15 mouse cellular contexts compared by ENCODE assay signal in genomic region chr9:83265736-83266135, GRCm38 (mm10).
A peak's percentile ranks its signal among the peaks of the same experiment; 100 is the strongest.
DNase-seq lines count a peak whose midpoint lies in the region; ATAC-seq and TF ChIP-seq lines count a peak whose summit lies in the region.
"Had no signal": no experiment of that assay in that cellular context is flagged by ENCODE, and none has a peak within 500 bp of the region (broad histone marks: within the 10 kb centered on the region; RNA-seq: fewer than 3 reads in every experiment).

No protein-coding gene starts in this region.

- no peak for TF ChIP-seq EP300 in heart, postnatal 0 days (IDR thresholded peaks at IDR 0.05; ENCODE audit: low read depth)
- no peak for TF ChIP-seq EP300 in liver, postnatal 0 days (IDR thresholded peaks at IDR 0.05; ENCODE audit: low read depth)

- no peak for TF ChIP-seq POLR2A in embryonic fibroblast, embryonic 13.5 days (IDR thresholded peaks at IDR 0.05; ENCODE audit: low read depth, low read length)

- H3K27me3 ChIP-seq in heart, postnatal 0 days (ENCODE audit: control insufficient read depth, insufficient read depth, low read length), result no peaks in the 10 kb centered on the region
- no peaks in the 10 kb centered on the region for H3K27me3 ChIP-seq in liver, postnatal 0 days (ENCODE audit: insufficient read depth, low read length)
- no peaks in the 10 kb centered on the region for H3K27me3 ChIP-seq in liver, embryonic 12.5 days (replicated peaks)
- H3K27me3 ChIP-seq: forebrain, embryonic 13.5 days; heart, embryonic 13.5 days; lung, embryonic 15.5 days; neural tube, embryonic 12.5 days; stomach, embryonic 15.5 days had no signal

- H3K4me1 ChIP-seq in heart, postnatal 0 days (ENCODE audit: control insufficient read depth, insufficient read depth), result no peaks in the 10 kb centered on the region
- H3K4me1 ChIP-seq in liver, postnatal 0 days (ENCODE audit: insufficient read depth), result no peaks in the 10 kb centered on the region
- no peaks in the 10 kb centered on the region for H3K4me1 ChIP-seq in liver, embryonic 12.5 days
- no peaks in the 10 kb centered on the region for H3K4me1 ChIP-seq in embryonic fibroblast, embryonic 13.5 days (ENCODE audit: control insufficient read depth, insufficient read depth, low read length)
- H3K4me1 ChIP-seq: forebrain, embryonic 13.5 days; heart, embryonic 13.5 days; lung, embryonic 15.5 days; neural tube, embryonic 12.5 days; stomach, embryonic 15.5 days had no signal

- H3K9me3 ChIP-seq in heart, postnatal 0 days (replicated peaks; ENCODE audit: control insufficient read depth, low read length), result no peaks in the 10 kb centered on the region
- H3K9me3 ChIP-seq in liver, postnatal 0 days (ENCODE audit: low read length), result no peaks in the 10 kb centered on the region
- no peaks in the 10 kb centered on the region for H3K9me3 ChIP-seq in liver, embryonic 12.5 days (replicated peaks)
- H3K9me3 ChIP-seq: forebrain, embryonic 13.5 days; heart, embryonic 13.5 days; lung, embryonic 15.5 days; neural tube, embryonic 12.5 days; stomach, embryonic 15.5 days had no signal

- no peak overlapping the region for H3K4me2 ChIP-seq in heart, postnatal 0 days (ENCODE audit: low read depth, low read length)
- H3K4me2 ChIP-seq in liver, postnatal 0 days (ENCODE audit: low read depth, low read length), result no peak overlapping the region
- H3K4me2 ChIP-seq in liver, embryonic 12.5 days, result no peak overlapping the region
- H3K4me2 ChIP-seq: forebrain, embryonic 13.5 days; heart, embryonic 13.5 days; lung, embryonic 15.5 days; neural tube, embryonic 12.5 days; stomach, embryonic 15.5 days had no signal

- H3K27ac ChIP-seq in heart, postnatal 0 days (ENCODE audit: low read depth), result no peak overlapping the region
- H3K27ac ChIP-seq in liver, postnatal 0 days (ENCODE audit: low read depth), result no peak overlapping the region
- no peak overlapping the region for H3K27ac ChIP-seq in liver, embryonic 12.5 days
- H3K27ac ChIP-seq in embryonic fibroblast, embryonic 13.5 days (ENCODE audit: insufficient read depth, low read length), result no peak overlapping the region
- H3K27ac ChIP-seq: forebrain, embryonic 13.5 days; heart, embryonic 13.5 days; lung, embryonic 15.5 days; neural tube, embryonic 12.5 days; stomach, embryonic 15.5 days had no signal

- TF ChIP-seq CTCF in heart, postnatal 0 days (IDR thresholded peaks at IDR 0.05; ENCODE audit: low read depth), result peak; percentile 18
- 0 out of 2 replicates have a peak, but pooled peaks have one; percentile 24 for TF ChIP-seq CTCF in liver, postnatal 0 days (IDR thresholded peaks at IDR 0.05; ENCODE audit: low read depth)
- TF ChIP-seq CTCF in embryonic fibroblast, embryonic 13.5 days (IDR thresholded peaks at IDR 0.05; ENCODE audit: borderline replicate concordance, insufficient read depth, low read length), result peak; percentile 21; the same call in 1 of the 2 replicates

- WGBS in heart, postnatal 0 days, result 61% methylated on average over 6 of the region's 6 CpGs
- 66% methylated on average over 6 of the region's 6 CpGs for WGBS in liver, postnatal 0 days (ENCODE audit: insufficient replicate concordance)
- WGBS in liver, embryonic 12.5 days (ENCODE audit: insufficient replicate concordance), result 69% methylated on average over 6 of the region's 6 CpGs

- no peak overlapping the region for H3K4me3 ChIP-seq in heart, postnatal 0 days (ENCODE audit: low read depth, low read length)
- no peak overlapping the region for H3K4me3 ChIP-seq in liver, postnatal 0 days (ENCODE audit: low read depth, low read length)
- no peak overlapping the region for H3K4me3 ChIP-seq in liver, embryonic 12.5 days
- H3K4me3 ChIP-seq in embryonic fibroblast, embryonic 13.5 days (ENCODE audit: insufficient read depth, low read length), result no peak overlapping the region
- H3K4me3 ChIP-seq: forebrain, embryonic 13.5 days; heart, embryonic 13.5 days; lung, embryonic 15.5 days; neural tube, embryonic 12.5 days; stomach, embryonic 15.5 days had no signal

- H3K9ac ChIP-seq in heart, postnatal 0 days (replicated peaks; ENCODE audit: low read depth, low read length), result no peak overlapping the region
- no peak overlapping the region for H3K9ac ChIP-seq in liver, postnatal 0 days (replicated peaks)
- H3K9ac ChIP-seq in liver, embryonic 12.5 days, result no peak overlapping the region
- H3K9ac ChIP-seq: forebrain, embryonic 13.5 days; heart, embryonic 13.5 days; lung, embryonic 15.5 days; neural tube, embryonic 12.5 days; stomach, embryonic 15.5 days had no signal

- H3K36me3 ChIP-seq in heart, postnatal 0 days (replicated peaks; ENCODE audit: control insufficient read depth, insufficient read depth, low read length), result no peaks in the 10 kb centered on the region
- no peaks in the 10 kb centered on the region for H3K36me3 ChIP-seq in liver, postnatal 0 days (replicated peaks; ENCODE audit: insufficient read depth, low read length)
- no peaks in the 10 kb centered on the region for H3K36me3 ChIP-seq in liver, embryonic 12.5 days
- H3K36me3 ChIP-seq: heart, embryonic 13.5 days; lung, embryonic 15.5 days; neural tube, embryonic 12.5 days; stomach, embryonic 15.5 days had no signal

- ATAC-seq in heart, postnatal 0 days (ENCODE audit: insufficient read depth, low read depth), result no peak
- ATAC-seq in liver, postnatal 0 days, result no peak
- no peak for ATAC-seq in liver, embryonic 12.5 days
- ATAC-seq: forebrain, embryonic 13.5 days had no signal

- intact Hi-C loops in heart, postnatal 10 days (cut with DNase I), result loop anchor here (10.0 kb wide), 1 partner anchor 291 kb away; the partner anchor contains the start of gene Phip

- DNase-seq in heart, postnatal 0 days (ENCODE audit: low spot score), result no peak
- no peak for DNase-seq in heart, postnatal 10 days
- no peak for DNase-seq in liver, postnatal 0 days
- DNase-seq in Muller cell, postnatal 12 days (ENCODE audit: inconsistent ontology term), result peak; percentile 16
- DNase-seq in urinary bladder, postnatal 14 days (ENCODE audit: low spot score), result no peak
- DNase-seq in thymus, adult 18-20 months, result no peak
- DNase-seq: cerebellum, postnatal 14 days; spleen, adult 18-20 months had no signal
